Mouse (Mus musculus) left cerebral cortex, postnatal 4 days (tissue): ENCODE data around the gene Gm18336. TPM values are rescaled to one million over a fixed set of nuclear protein-coding genes. Genes with fewer than 3 reads are reported as not detected.
"Not testable (repeated sequence)": the region's sequence is repeated elsewhere in the genome, so short reads cannot be mapped to it uniquely, and the experiment has no call there.

Source experiments
- DNase-seq: peaks from one replicate; pipeline ENCODE4 v3.0.0-alpha.2; 2022
- intact Hi-C: fragments of 180-260 bp; cut with DNase I; formaldehyde crosslinking; loops from one replicate; pipeline ENCODE4 v1.15.1; 2025
- total RNA-seq, 2 experiments: library from RNA; stranded (reverse); gene quantifications; 2 replicates each; pipeline ENCODE4 v1.2.3; 2021

Gm18336 gene
- under 1 TPM in 1 of 2 experiments, not detected in 1; 0.18 TPM for total RNA-seq

GRCm38 (mm10) chrX:73398636-73399035 is at the start of gene Gm18336:
Gm18336 (minus strand) TSS chrX:73398736.
- intact Hi-C loops, DNase-seq: not testable (repeated sequence)

DNA sequence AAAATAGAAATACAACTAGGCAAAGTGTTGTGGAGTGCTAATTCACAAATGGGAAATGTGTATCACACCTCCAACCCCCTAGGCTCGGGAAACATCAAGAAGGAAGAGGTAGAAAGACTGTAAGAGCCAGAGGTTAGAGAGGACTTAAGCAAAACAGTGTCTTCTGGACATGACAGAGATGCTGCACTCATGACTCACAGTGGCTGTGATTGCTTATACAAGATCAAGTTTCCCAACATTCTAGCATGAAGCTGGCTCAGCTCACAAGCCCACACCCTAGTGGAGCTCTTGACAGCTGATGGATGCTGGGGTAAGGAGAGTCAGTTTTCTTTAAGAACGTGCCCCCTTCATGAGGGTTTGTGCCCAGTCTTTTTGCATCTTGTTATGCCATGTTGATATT is 42.9 kb upstream of the Gm18336 start:
- no peak for DNase-seq
- intact Hi-C loops, result no loop called here

DNA sequence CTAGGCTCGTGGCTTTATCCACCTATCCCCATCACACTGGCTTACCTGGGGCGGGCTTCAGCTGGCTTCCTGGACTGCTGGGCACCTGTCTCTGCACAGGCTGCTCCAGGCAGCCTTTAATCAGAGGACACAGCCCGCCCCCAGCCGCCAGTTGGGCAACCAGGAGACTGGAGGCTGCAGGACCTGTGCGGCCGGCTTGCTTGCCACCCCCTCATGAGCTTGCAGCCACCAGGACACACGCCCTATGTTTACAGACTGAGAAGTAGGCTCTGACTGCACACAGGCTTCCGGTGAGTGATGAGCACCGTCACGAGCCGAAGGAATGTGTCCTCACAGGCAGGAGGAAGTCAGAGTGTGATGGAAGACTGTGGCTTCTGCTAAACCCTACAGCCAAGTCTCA is 36.7 kb upstream of the Gm18336 start, which contains the start of gene Trex2:
TSS of gene Trex2 (minus strand) at position 93 of the 400 bp plus-strand sequence.
- DNase-seq, result no peak
- intact Hi-C loops, result no loop called here

GRCm38 (mm10) chrX:73432850-73433249 is 34.3 kb upstream of the Gm18336 start:
- intact Hi-C loops, result no loop called here
- DNase-seq, result no peak

- no peak for DNase-seq
- intact Hi-C loops, result no loop called here
Observed at GRCm38 (mm10) chrX:73430036-73430435, 31.5 kb upstream of the Gm18336 start.

DNA sequence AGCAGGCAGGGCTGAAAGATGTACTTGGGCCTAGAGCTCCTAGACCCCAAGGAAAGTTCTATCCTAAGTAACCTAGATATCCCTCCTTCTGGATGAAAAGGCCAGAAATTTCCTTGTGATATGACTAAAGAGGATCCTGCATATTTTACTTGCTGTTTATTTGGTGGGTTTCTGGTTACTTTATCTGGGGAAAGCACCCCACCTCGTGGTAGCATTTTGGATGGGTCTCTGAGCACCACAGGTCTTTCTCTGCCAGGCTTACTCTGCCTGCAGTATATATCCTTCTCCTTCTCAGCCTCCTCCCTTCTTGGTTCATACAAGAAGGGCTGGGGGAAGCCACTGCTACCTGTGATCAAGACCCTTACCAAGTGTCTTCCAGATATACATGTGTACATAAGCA is 14.2 kb upstream of the Gm18336 start:
- intact Hi-C loops, result loop anchor here (10.0 kb wide), 1 partner anchor 98 kb away; no protein-coding TSS in a partner anchor
- DNase-seq, result no peak

DNA sequence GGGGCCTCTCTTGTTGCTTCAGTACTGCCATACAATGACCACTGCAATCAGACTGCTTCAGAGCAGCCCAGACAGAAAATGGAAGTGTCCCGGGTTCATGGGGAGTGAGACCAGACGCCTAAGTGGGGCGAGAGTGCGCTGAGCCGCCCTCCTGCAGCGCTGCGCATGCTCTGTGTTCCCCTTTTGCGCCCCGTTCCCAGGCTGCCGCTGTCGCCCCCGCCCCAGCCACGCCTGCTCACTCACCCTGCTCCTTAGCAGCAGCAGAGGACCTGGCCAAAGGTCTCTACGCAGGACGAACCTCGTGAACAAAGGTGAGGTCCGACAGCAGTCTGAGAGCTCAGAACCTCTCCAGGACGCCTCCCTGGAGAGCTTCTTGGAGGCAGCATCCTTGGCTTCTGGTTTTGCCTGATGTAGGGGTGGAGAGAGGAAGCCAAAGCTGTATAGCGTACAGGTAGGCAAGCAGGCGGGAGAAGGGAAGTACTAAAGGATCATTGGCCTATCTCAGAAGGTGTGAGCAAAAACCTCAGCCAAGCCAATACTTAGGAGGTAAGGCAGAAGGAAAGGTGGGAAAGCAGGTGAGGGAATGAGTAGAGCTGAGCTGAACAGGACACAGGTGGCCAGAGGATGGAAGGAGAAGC is 12.5 kb upstream of the Gm18336 start, which contains the start of gene Zfp92:
TSS of gene Zfp92 (plus strand) at position 217 of the 638 bp plus-strand sequence.
- intact Hi-C loops, result loop anchor here (10.0 kb wide), 1 partner anchor 96 kb away; no protein-coding TSS in a partner anchor

GRCm38 (mm10) chrX:73401616-73402015 is 3.1 kb upstream of the Gm18336 start:
- no peak for DNase-seq

More for the DNA sequence above, 12.5 kb upstream of the Gm18336 start, which contains the start of gene Zfp92:
- DNase-seq, result no peak

GRCm38 (mm10) chrX:73400951-73401350 is 2.4 kb upstream of the Gm18336 start:
- no peak for DNase-seq
- intact Hi-C loops, result no loop called here

More at GRCm38 (mm10) chrX:73401616-73402015, 3.1 kb upstream of the Gm18336 start:
- intact Hi-C loops, result no loop called here

DNA sequence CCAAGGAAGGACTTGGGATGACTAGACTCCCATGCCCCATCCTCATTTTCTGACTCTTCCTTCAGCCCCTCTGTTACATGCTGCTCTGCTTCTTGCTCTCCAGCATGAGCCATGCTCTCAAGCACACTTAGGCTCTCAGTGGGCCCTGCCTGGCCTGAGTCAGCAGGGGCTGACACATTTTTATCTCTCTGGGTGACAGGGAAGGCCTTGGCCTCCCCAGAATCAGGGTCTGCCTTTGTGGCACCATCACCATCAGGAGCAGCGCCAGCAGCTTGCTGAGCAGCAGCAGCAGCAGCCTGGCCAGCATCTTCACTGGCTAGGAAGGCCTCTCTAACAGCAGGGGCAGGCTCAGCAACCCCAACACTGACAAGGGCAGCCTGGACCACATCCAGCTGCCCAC is 2.1 kb downstream of the Gm18336 start:
- intact Hi-C loops, result no loop called here
- DNase-seq, result no peak

DNA sequence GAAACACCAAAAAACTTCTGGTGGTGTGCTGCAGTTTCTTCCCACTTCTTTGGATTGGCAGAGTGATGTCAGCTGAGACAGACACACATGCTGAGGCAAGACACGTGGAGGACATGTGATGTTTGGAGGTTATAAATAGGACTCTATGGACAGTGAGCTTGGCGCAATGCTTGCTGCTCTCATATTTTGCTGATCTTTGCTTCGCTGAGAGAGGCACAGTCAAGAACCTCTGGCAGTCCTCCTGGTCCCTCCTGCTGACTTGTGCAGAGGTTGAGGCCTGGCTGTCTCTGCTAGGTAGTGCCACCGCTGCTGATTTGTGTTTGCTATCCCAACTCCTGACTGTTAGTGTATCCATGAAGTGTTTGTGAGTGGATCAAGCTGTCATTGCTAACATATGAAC is 7.1 kb downstream of the Gm18336 start:
- no peak for DNase-seq
- intact Hi-C loops, result no loop called here

- DNase-seq, result no peak
- intact Hi-C loops, result no loop called here
Observed at GRCm38 (mm10) chrX:73384924-73385323, 13.6 kb downstream of the Gm18336 start.

DNA sequence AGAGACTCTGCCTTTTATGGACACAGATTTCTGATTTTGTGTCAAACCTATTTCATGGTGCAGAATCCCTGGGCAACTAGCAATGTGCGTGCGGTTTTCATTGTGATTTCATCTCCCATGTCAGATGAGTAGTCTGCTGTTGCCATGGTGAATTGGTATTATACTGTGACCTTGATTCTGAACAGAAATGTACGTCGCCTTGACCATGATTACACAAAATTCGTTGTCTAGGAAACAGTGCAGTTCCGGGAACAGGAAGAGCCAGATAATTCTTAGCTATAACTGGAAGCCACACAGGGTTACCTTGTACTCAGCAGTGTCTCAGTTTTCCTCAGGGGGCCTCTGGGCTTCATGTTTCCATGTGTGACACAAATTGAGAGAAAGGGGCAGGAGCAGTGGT is 14.1 kb downstream of the Gm18336 start:
- intact Hi-C loops, result no loop called here
- no peak for DNase-seq

DNA sequence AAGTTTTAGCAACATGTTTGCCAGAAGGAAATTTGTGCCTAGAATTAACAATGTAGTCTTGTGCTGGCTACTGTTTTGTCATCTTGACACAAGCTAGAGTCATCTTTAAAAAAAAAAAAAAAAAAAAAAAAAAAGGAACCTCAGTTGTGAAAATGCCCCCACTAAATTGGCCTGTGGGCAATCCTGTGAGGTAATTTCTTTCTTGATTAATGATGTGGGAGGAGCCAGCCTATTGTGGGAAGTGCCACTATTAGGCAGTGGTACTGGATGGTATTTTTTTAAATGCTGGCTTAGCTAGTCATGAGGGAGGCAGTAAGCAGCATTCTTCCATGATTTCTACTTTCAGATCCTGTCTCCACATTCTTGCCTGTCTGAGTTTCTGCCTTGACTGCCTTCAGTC is 35.2 kb downstream of the Gm18336 start:
- no peak for DNase-seq
- intact Hi-C loops, result no loop called here

DNA sequence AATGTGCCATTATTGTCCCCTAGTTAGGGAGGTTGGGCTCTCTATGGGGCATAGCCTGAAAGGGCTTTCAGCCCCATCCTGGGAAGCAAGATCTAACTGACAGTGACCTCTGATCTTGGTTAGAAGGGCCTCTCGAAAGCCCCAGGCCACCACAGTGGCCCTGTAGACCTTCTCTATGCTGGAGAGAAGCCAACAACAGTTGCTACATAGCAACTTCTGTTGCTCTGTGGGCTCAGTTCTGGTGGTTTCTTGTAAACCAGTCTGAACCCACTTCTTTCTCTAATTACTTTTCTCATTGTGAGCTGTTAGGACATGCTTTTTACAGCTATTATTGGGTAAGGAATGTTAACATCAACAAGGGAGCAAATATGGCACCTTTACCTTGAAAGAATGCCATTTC is 41.8 kb downstream of the Gm18336 start:
- intact Hi-C loops, result no loop called here
- DNase-seq, result no peak

GRCm38 (mm10) chrX:73356163-73356562 is 42.4 kb downstream of the Gm18336 start:
- DNase-seq, result no peak
- intact Hi-C loops, result no loop called here

Other genes starting within 250 kb of the Gm18336 start
- under 1 TPM in 1 of 2 experiments, not detected in 1; 0.20 TPM for gene Xlr5b, start 249.9 kb downstream of the Gm18336 start, total RNA-seq
- under 1 TPM in 1 of 2 experiments, not detected in 1; 0.46 TPM for gene DXBay18, start 249.3 kb downstream of the Gm18336 start, total RNA-seq
- gene Spin2d, start 221.7 kb downstream of the Gm18336 start, total RNA-seq, result not detected
- 10 to 100 TPM in 1 of 2 experiments, 1 to 10 TPM in 1; 3.6 to 13.1 TPM for gene Xlr3b, start 206.5 kb downstream of the Gm18336 start, total RNA-seq
- 1 to 10 TPM in 1 of 2 experiments, under 1 TPM in 1; 0.60 to 1.4 TPM for gene Xlr4b, start 184.4 kb downstream of the Gm18336 start, total RNA-seq
- gene F8a, start 170.4 kb downstream of the Gm18336 start, total RNA-seq, result 10 to 100 TPM; 16.2 to 17.1 TPM
- gene Xlr4c, start 155.6 kb downstream of the Gm18336 start, total RNA-seq, result not detected
- not detected for gene Xlr3c, start 133.3 kb downstream of the Gm18336 start, total RNA-seq
- gene Xlr5a, start 105.8 kb downstream of the Gm18336 start, total RNA-seq, result not detected
- not detected for gene Xlr5c, start 105.8 kb downstream of the Gm18336 start, total RNA-seq
- not detected for gene Gm45015, start 61.9 kb downstream of the Gm18336 start, total RNA-seq
- 10 to 100 TPM; 20.3 to 20.7 TPM for gene Zfp275, start 56.1 kb downstream of the Gm18336 start, total RNA-seq
- gene Zfp92, start 12.4 kb upstream of the Gm18336 start, total RNA-seq, result 1 to 10 TPM; 2.7 to 3.7 TPM
- gene Trex2, start 36.6 kb upstream of the Gm18336 start, total RNA-seq, result not detected
- gene Haus7, start 60.3 kb upstream of the Gm18336 start, total RNA-seq, result 10 to 100 TPM; 27.8 to 28.0 TPM
- 10 to 100 TPM; 49.5 to 51.5 TPM for gene Bgn, start 84.9 kb upstream of the Gm18336 start, total RNA-seq
- gene Atp2b3, start 104.3 kb upstream of the Gm18336 start, total RNA-seq, result 10 to 100 TPM; 31.9 to 39.1 TPM
- under 1 TPM; 0.12 to 0.14 TPM for gene Dusp9, start 240.7 kb upstream of the Gm18336 start, total RNA-seq